Mouse (Mus musculus) retina, adult 2 months (tissue): ENCODE data around the gene Trim68.
"Not testable (repeated sequence)": the region's sequence is repeated elsewhere in the genome, so short reads cannot be mapped to it uniquely, and the experiment has no call there.

Experiments
- DNase-seq: peaks from one replicate; pipeline ENCODE4 v3.0.0-alpha.2; 2012; ENCODE audit warnings: low read depth, low spot score

Trim68 gene

DNA sequence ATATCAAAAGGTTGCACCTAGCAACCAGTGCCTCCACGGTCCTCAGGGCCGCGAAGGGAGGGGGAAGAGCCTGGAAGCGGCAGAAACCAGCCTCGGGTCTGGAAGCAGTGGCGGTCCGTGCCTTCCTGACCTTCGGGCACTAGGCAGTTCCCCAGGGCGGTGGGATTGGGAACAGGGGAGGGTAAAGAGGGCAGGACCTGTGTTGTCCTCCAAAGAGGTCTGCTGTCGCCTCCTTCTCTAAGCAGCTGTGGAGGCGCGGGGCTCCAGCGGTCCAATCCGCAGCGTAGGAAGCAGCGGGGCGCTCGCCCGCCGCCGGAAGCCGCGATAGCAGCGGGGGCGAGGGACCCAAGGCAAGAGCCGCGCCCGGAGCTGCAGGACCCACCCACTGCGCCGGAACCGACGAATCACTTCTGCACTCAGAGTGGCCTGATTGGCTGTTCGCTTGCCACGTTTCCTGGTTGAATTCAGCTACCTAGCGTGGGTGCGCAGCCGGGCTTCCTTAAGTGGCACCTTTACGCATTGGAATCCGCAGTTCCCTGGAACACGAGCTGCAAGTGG lies at the start of gene Trim68:
Gene Trim68, minus strand, starts transcription at position 384 of the 558 bp plus-strand sequence.
- DNase-seq: peak; percentile 26

DNA sequence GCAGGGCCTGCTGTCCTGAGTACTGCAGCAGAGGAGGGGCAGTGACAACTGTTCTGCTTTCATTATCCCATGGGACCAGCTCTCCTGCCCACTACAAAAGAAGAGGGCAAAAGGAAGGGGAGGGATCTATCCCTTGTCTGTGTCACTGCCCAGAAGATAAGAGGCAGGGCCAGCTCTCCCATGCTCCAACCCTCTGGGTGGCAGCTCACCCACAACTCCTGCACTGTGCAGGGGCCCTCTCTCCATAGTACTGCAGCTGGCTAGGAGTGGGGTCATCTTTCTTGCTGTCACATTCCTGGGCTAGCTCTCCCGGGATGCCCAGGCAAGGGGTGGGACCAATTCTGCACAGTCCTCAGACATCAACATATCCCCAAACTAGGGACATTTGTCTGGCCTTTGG lies 46.7 kb upstream of the Trim68 start:
- DNase-seq: no peak

DNA sequence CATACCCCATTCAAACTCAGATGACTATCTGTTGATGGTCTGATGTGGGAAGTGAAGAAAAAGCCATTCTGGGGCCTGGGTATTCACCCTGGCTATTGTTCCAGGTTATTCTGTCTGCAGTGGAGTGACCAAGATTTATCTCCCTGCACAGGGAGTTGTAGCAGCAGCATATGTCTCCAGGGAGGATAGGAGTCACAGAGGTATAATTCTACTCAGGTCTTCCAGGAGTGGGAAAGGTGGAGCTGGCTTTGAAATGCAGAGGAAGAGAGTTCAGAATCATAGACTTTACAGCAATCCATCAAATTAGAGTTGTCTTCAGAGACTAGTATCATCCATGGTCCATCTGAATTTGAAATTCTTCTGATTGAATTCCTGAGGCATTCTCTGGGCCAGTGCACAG lies 40.3 kb upstream of the Trim68 start, which contains the start of gene Olfr559:
Gene Olfr559, minus strand, starts transcription at position 101 of the 400 bp plus-strand sequence.
- no peak for DNase-seq

DNA sequence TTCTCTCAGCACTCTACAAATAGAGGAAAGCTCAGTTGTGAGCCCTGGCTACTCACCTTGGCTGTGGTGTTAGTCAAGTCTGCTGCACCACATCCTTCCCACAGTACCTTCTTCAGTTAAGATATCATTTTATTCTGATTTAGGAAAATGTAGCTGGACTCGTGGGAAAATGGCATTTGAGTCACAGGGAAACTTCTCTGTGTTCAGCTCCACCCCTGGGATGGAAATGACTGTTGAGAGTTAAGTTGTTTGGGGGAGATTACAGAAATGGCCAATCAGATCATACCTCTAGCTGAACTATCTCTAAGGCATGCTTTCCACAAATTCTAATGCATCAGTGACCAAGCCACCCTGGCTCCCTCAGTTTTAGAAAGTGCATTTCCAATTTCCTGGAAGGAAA lies 31.8 kb upstream of the Trim68 start, which contains the start of gene Olfr33:
Gene Olfr33, minus strand, starts transcription at position 101 of the 400 bp plus-strand sequence.
- no peak for DNase-seq

DNA sequence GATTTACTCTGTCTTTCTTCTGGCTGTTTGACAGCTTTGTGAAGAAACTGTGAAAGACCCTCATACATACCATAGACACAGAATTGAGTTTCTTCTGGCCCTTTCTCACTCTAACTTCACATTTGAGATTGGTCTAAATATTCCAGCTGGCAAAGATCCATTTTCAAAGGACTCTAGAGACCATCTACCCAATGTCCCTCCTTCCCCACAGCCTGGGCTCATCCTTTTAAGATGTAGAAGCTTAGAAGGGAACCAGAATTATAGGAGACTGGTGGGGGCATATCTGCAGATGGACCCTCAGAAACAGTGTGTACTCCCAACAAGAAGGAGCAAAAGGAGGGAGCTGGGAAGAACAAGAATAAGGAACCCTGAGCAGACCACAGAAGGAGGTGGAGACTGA lies 14.8 kb upstream of the Trim68 start, which contains the start of gene Olfr558:
Gene Olfr558, plus strand, starts transcription at position 301 of the 400 bp plus-strand sequence.
- DNase-seq: no peak

DNA sequence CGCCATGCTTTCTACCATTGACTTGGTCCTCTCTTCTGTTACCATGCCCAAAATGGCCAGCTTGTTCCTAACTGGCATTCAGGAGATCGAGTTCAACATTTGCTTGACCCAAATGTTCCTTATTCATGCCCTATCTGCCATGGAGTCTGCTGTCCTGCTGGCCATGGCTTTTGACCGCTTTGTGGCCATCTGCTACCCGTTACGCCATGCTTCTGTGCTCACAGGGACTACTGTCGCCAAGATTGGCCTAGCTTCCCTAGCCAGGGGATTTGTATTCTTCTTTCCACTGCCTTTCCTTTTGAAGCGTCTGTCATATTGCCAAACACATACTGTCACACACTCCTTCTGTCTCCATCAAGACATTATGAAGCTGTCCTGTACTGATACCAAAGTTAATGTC lies 11.3 kb upstream of the Trim68 start:
- DNase-seq: no peak

DNA sequence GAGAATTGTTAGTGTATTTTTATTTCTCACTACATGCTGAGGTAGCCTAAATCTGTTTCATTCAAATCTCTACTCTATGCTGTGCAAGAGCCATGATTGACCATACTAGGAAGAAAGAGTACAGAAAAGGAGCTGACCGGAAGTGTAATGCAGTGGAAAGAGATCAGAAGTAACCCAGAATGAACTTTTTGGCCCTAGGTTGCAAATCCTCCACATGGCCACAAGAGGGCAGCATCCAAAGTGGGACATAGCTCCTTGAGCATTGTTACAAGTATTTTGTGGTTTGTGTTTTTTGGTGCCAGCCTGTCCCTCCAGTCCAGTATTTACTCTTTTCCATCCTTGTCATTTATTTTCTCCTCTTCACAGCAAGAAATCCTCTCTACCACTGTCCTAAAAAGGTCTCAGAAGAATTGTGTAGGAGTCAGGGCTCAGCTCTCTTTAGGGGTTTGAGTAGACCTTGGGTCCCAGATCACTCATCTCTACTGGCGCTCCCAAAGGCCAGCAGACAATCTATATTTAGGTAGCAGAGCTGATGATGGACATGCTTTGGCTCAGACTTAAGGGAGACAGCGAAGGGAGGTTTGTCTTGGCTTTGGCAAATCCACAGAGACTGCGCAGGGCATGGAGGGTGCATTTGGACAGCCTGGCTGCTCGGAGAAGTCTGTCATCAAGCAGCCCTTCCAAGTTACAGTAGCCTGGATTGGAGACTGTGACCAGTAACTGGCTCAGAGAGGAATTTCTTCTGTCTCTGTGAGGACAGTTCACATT lies 8.4 kb upstream of the Trim68 start, which contains the start of gene Olfr557:
Gene Olfr557, plus strand, starts transcription at position 553 of the 768 bp plus-strand sequence.
- peak; percentile 9 for DNase-seq

DNA sequence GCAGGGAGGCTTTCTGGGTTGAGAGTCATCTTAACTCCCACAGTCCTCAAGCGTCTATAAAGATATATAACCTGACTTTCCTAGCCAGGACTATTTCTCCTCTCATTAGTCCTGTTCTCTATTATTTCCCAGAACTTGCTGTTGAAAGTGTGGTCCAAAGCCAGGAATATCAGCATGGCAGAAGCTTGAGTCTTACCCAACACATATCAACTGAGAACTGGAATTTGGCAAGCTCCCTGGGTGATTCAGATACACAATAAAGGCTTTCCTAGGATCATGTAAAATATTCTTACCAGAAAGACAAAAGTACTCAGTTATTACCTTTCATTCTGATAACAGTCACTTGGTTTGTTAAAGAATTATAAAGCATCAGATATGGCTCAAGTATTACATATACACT lies 5.2 kb downstream of the Trim68 start:
- no peak for DNase-seq

DNA sequence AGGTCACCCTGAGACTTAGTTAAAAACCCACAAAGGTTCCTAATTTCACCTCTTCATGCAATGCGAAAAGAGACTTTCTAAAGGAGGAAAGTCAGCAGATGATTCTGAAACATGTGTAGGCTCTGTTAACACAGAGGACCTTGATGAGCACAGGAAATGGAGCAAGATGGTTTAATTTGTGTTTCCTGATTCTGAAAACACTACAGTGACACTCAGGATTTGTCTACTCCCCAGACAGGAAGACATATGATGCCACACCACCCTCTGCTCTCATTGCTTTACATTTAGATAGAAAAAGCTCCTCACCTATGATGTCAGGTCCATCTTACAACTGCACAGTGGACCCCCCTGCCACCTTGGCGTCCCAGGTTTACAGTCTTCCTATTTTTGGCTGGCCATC lies 10.9 kb downstream of the Trim68 start:
- no peak for DNase-seq

DNA sequence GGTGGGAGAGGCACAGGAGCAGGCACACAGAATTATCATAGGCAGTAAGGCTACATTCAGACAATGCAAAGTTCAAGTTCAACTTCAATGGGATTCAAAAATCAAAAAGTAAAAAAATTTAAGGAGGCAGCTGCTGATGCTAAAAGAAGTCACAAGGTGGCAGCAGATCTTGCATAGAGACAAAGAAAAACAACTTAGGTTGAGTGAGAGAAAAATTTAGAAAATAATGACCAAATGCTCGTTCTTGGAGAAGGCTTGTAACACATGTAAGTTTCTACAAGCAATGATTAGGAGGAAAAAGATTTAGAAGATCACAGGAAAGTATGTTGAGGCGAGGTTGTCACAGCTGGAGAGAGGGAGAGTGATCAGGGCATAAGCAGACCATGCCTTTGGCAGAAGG lies 21.7 kb downstream of the Trim68 start:
- DNase-seq: no peak

DNA sequence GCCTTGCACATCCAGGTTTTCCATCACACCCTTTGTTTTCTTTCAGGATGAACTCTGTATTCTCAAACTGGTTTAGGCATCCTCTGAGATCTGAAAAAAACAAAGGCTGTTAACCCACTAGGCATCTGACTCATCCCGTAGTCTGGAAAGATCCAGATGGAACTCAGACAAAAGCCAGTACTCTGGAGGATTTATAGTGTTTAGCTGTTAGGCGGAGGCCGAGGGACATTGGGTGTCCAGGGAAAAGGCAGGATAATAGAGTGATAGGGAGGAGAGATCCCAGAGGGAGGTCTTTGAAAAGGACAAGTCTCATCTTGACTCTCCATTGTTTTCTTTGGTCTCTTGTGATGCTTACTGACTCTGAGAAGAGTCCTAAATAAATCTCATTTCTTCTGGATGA lies 22.5 kb downstream of the Trim68 start, which contains the start of gene Olfr556:
Gene Olfr556, plus strand, starts transcription at position 301 of the 400 bp plus-strand sequence.
- DNase-seq: no peak

DNA sequence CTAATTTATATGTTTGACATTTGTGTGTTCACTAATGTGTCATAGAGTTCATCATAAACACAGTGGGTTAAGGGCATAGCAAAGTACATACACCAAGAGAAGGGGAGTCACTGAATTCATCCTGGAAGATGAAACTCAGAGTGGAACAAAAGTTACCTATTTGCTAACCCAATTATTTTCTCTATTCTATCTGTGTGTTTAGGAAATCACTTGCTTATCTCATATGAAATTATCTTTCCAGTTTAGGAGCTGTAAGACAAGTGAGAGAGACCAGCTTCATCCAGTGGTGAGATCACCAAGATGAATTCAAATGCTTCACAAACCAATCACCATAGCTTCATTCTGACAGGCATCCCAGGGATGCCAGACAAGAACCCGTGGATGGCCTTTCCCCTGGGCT lies 28.6 kb downstream of the Trim68 start, which contains the start of gene Olfr555:
Gene Olfr555, plus strand, starts transcription at position 301 of the 400 bp plus-strand sequence.
- DNase-seq: no peak

DNA sequence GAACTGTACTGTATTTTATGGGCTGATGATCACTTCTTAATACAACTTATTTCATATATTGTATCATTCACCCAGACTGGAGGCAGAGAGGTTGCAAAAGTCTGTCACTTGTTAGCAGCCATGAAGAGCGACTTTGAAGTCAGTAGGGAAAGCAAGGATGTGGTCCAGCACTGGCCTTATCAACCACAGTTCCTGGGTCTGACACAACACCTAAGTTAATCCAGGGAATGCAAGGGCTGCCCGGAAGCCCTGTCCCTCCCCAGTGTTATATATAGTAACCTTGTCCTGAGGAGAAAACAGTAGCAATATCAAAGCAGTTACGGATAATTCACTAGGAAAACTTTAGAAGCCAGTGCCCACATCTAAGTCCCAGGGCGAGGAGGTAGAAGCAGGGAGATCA lies 42.2 kb downstream of the Trim68 start:
- not testable (repeated sequence) for DNase-seq

DNA sequence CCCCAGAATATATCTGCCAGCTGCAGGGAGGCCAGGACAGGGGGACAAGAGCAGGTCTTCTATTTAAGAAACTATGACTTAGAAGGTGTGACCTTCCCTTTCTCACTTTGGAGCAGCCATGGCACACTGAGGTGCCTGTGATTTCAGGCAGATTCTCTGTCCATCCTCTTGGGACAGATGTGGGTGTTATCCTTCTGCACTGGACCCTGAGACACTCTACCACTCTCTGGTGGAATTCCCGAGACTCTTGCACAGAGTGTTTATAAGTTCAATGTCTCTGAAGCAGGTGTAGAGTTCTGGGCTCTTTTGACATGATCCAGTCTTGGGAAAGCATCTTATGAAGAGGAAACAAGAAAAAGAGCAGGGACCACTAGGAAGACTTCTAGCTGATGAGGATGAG lies 49.0 kb downstream of the Trim68 start, which contains the start of gene Olfr554:
Gene Olfr554, plus strand, starts transcription at position 301 of the 400 bp plus-strand sequence.
- DNase-seq: no peak

DNA sequence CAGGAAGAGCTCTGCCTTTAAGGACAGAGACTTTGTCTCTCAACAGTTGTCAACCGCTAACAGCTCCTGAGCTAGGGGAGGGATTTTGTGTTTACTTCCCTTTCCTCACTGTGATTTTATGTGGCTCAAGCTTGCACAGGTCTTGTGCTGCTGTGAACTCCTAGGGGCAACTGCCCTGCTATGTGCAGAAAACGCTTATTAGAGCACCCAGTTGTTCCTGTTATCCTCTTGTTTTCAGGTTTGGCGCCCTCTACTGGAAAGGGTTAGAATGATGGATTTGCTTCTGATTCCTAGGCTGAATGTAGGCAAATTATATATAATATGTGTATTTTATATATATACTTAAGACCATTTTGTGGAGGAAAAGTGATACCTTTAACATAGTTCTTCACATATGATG lies 50.5 kb downstream of the Trim68 start:
- DNase-seq: peak; percentile 20
